Mouse (Mus musculus): ENCODE results near the gene Slc5a2. TPM values are rescaled to one million over a fixed set of nuclear protein-coding genes. Genes with fewer than 3 reads are reported as not detected.

Gene Slc5a2
- polyA plus RNA-seq, 1 experiment: not detected

DNA sequence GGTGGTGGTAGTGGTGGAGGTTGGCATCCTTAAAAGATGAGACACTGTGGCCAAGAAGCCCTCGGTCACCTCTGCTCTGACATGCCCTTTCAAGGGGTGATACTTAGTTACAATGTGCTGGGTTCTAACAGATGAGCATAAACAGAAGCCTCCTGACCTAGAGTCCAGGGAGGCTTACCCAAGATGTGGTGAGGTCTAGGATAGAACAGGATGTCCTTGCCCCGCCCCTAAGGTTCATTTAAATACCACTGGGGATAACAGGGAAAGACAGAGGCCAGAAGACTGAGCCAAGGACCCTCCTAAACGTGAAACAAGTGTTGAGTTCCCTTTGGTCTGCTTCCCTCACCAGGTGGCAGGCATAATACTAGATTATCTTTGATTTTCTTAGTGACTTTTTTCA lies 31.1 kb downstream of the Slc5a2 start:
- Histone ChIP-seq H3K27me3 (ENCODE audit: control insufficient read depth, insufficient read depth, insufficient read length) (no peaks in the 10 kb centered on the region), H3K4me2 (ENCODE audit: low read depth) (no peak overlapping the region), H3K79me2 (ENCODE audit: control insufficient read depth, insufficient read depth) (no peaks in the 10 kb centered on the region), H3K4me3 (no peak overlapping the region), H3K36me3 (ENCODE audit: control insufficient read depth, insufficient read depth) (no peaks in the 10 kb centered on the region), H3ac (ENCODE audit: control insufficient read depth, insufficient read length) (no peak overlapping the region)
- TF ChIP-seq TCF3 (IDR thresholded peaks at IDR 0.05; ENCODE audit: insufficient read length, low read depth) (no peak), MYOD1 (IDR thresholded peaks at IDR 0.05; ENCODE audit: control insufficient read depth in 1 of 3, insufficient read length in 2 of 3, low read depth in 2 of 3) (no peak)

DNA sequence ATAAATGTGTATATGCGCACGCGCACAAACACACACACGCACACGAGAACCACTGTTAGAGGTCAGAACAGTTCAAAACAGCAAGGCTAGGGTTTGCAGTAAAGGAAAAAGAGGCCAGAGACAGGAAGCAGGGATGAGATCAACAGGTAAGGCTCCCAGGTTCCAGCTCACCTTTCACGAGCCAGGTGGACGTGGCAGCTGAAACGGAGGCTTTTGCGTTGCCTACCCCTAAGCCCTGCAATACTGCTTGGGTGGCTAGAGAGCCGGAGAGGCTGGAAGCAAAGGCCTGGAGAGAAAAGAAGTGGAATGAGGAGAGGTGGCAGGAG lies 31.8 kb downstream of the Slc5a2 start:
- Histone ChIP-seq H3K27me3 (ENCODE audit: control insufficient read depth, insufficient read depth, insufficient read length) (no peaks in the 10 kb centered on the region), H3K4me2 (ENCODE audit: low read depth) (peak overlapping the region; percentile 95), H3K36me3 (ENCODE audit: control insufficient read depth, insufficient read depth) (no peaks in the 10 kb centered on the region), H3K79me2 (ENCODE audit: control insufficient read depth, insufficient read depth) (no peaks in the 10 kb centered on the region), H3ac (ENCODE audit: control insufficient read depth, insufficient read length) (peak overlapping the region; percentile 12), H3K4me3 (peak overlapping the region; percentile 50)
- TF ChIP-seq MYOG (IDR thresholded peaks at IDR 0.05; ENCODE audit: control insufficient read depth in 1 of 3, insufficient read depth in 1 of 3, insufficient read length in 2 of 3, low read depth in 2 of 3): no peak
- TF ChIP-seq E2F4 (IDR thresholded peaks at IDR 0.05; ENCODE audit: insufficient read depth): no peak
- TF ChIP-seq MYOD1 (IDR thresholded peaks at IDR 0.05; ENCODE audit: control insufficient read depth in 1 of 3, insufficient read length in 2 of 3, low read depth in 2 of 3): no peak
- no peak for TF ChIP-seq TCF3 (IDR thresholded peaks at IDR 0.05; ENCODE audit: insufficient read length, low read depth)
- TF ChIP-seq POLR2A (IDR thresholded peaks at IDR 0.05; ENCODE audit: insufficient read length, low read depth): no peak

GRCm38 (mm10) chr7:128297617-128298480 lies 32.4 kb downstream of the Slc5a2 start, which contains the start of gene BC017158:
Gene BC017158 (minus strand): TSS chr7:128298170.
- H3ac ChIP-seq (ENCODE audit: control insufficient read depth, insufficient read length): peak within 1 kb of the TSS; percentile 12
- H3K27me3 ChIP-seq (ENCODE audit: control insufficient read depth, insufficient read depth, insufficient read length): no peaks in the 10 kb centered on the region
- peak within 1 kb of the TSS; percentile 95 for H3K4me2 ChIP-seq (ENCODE audit: low read depth)
- TF ChIP-seq REST (IDR thresholded peaks at IDR 0.05; ENCODE audit: insufficient read depth, insufficient read length) (no peak), POLR2A (IDR thresholded peaks at IDR 0.05; ENCODE audit: insufficient read length, low read depth) (peak; percentile 68), POLR2AphosphoS2 (IDR thresholded peaks at IDR 0.05; ENCODE audit: insufficient read length, low read depth) (peak; percentile 53), E2F4 (IDR thresholded peaks at IDR 0.05; ENCODE audit: insufficient read depth) (no peak)
- H3K79me2 ChIP-seq (ENCODE audit: control insufficient read depth, insufficient read depth): no peaks in the 10 kb centered on the region
- peak within 1 kb of the TSS; percentile 50 for H3K4me3 ChIP-seq
- H3K36me3 ChIP-seq (ENCODE audit: control insufficient read depth, insufficient read depth): no peaks in the 10 kb centered on the region

- Histone ChIP-seq H3K27me3 (ENCODE audit: control insufficient read depth, insufficient read depth, insufficient read length) (no peaks in the 10 kb centered on the region), H3K4me3 (peak overlapping the region; percentile 50), H3K4me2 (ENCODE audit: low read depth) (peak overlapping the region; percentile 95), H3K36me3 (ENCODE audit: control insufficient read depth, insufficient read depth) (no peaks in the 10 kb centered on the region), H3K79me2 (ENCODE audit: control insufficient read depth, insufficient read depth) (no peaks in the 10 kb centered on the region), H3ac (ENCODE audit: control insufficient read depth, insufficient read length) (peak overlapping the region; percentile 12)
- no peak for TF ChIP-seq MYOG (IDR thresholded peaks at IDR 0.05; ENCODE audit: control insufficient read depth in 1 of 3, insufficient read depth in 1 of 3, insufficient read length in 2 of 3, low read depth in 2 of 3)
- no peak for TF ChIP-seq POLR2AphosphoS2 (IDR thresholded peaks at IDR 0.05; ENCODE audit: insufficient read length, low read depth)
- no peak for TF ChIP-seq SRF (IDR thresholded peaks at IDR 0.05; ENCODE audit: control insufficient read depth, insufficient read length, low read depth)
- TF ChIP-seq CEBPB (IDR thresholded peaks at IDR 0.05; ENCODE audit: insufficient read depth, poor library complexity, severe bottlenecking): no peak
- TF ChIP-seq TCF3 (IDR thresholded peaks at IDR 0.05; ENCODE audit: insufficient read length, low read depth): no peak
- TF ChIP-seq REST (IDR thresholded peaks at IDR 0.05; ENCODE audit: insufficient read depth, insufficient read length): no peak
- TF ChIP-seq E2F4 (IDR thresholded peaks at IDR 0.05; ENCODE audit: insufficient read depth): no peak
- no peak for TF ChIP-seq TCF12 (IDR thresholded peaks at IDR 0.05; ENCODE audit: insufficient read depth, poor library complexity, severe bottlenecking)
- no peak for TF ChIP-seq POLR2A (IDR thresholded peaks at IDR 0.05; ENCODE audit: insufficient read length, low read depth)
- no peak for TF ChIP-seq MYOD1 (IDR thresholded peaks at IDR 0.05; ENCODE audit: control insufficient read depth in 1 of 3, insufficient read length in 2 of 3, low read depth in 2 of 3)
Measured at GRCm38 (mm10) chr7:128298481-128299342, 33.3 kb downstream of the Slc5a2 start.

- TF ChIP-seq MYOD1 (IDR thresholded peaks at IDR 0.05; ENCODE audit: control insufficient read depth in 1 of 3, insufficient read length in 2 of 3, low read depth in 2 of 3): no peak
- no peak for TF ChIP-seq SRF (IDR thresholded peaks at IDR 0.05; ENCODE audit: control insufficient read depth, insufficient read length, low read depth)
- no peak for TF ChIP-seq POLR2AphosphoS2 (IDR thresholded peaks at IDR 0.05; ENCODE audit: insufficient read length, low read depth)
- TF ChIP-seq USF1 (IDR thresholded peaks at IDR 0.05; ENCODE audit: low read depth): no peak
- no peak for TF ChIP-seq CEBPB (IDR thresholded peaks at IDR 0.05; ENCODE audit: insufficient read depth, poor library complexity, severe bottlenecking)
- no peak for TF ChIP-seq TCF3 (IDR thresholded peaks at IDR 0.05; ENCODE audit: insufficient read length, low read depth)
- no peak for TF ChIP-seq TCF12 (IDR thresholded peaks at IDR 0.05; ENCODE audit: insufficient read depth, poor library complexity, severe bottlenecking)
- TF ChIP-seq E2F4 (IDR thresholded peaks at IDR 0.05; ENCODE audit: insufficient read depth): no peak
- no peak for TF ChIP-seq REST (IDR thresholded peaks at IDR 0.05; ENCODE audit: insufficient read depth, insufficient read length)
- Histone ChIP-seq H3K79me2 (ENCODE audit: control insufficient read depth, insufficient read depth) (no peaks in the 10 kb centered on the region), H3K36me3 (ENCODE audit: control insufficient read depth, insufficient read depth) (no peaks in the 10 kb centered on the region), H3K4me3 (no peak overlapping the region), H3K4me2 (ENCODE audit: low read depth) (no peak overlapping the region), H3ac (ENCODE audit: control insufficient read depth, insufficient read length) (no peak overlapping the region), H3K27me3 (ENCODE audit: control insufficient read depth, insufficient read depth, insufficient read length) (no peaks in the 10 kb centered on the region)
Measured at GRCm38 (mm10) chr7:128300952-128301351, 35.5 kb downstream of the Slc5a2 start.

Data from myocyte (in vitro differentiated cells).